Mouse (Mus musculus) forebrain, embryonic 16.5 days (tissue): ENCODE results near the gene Tns2. TPM values are rescaled to one million over a fixed set of nuclear protein-coding genes. Genes with fewer than 3 reads are reported as not detected.
A peak's percentile ranks its signal among the peaks of the same experiment; 100 is the strongest.

ENCODE experiments used
- ATAC-seq: fragments of 200-750 bp; cut with Nextera tagmentation; 2 replicates; pipeline ENCODE4 v1.8.0; 2017; ENCODE audit warnings: mild to moderate bottlenecking, moderate library complexity
- H3K27ac ChIP-seq: fragments of 300-500 bp; sonication (generic); 2 replicates; pipeline ENCODE4 v1.5.1; 2014; ENCODE audit warnings: low read length, control low read depth
- H3K27me3 ChIP-seq: fragments of 300-500 bp; sonication (generic); replicated peaks from 2 replicates; pipeline ENCODE4 v1.6.1; 2014; ENCODE audit warnings: low read length; ENCODE audit not compliant: control insufficient read depth, insufficient read depth
- H3K36me3 ChIP-seq: fragments of 300-500 bp; sonication (generic); 2 replicates; pipeline ENCODE4 v1.6.1; 2014; ENCODE audit not compliant: control insufficient read depth, insufficient read depth
- H3K4me1 ChIP-seq: fragments of 300-500 bp; sonication (generic); replicated peaks from 2 replicates; pipeline ENCODE4 v1.6.1; 2014; ENCODE audit warnings: low read length; ENCODE audit not compliant: control insufficient read depth, insufficient read depth
- H3K4me2 ChIP-seq: fragments of 300-500 bp; sonication (generic); 2 replicates; pipeline ENCODE4 v1.6.1; 2014; ENCODE audit warnings: mild to moderate bottlenecking, low read length, control low read depth
- H3K4me3 ChIP-seq: fragments of 300-500 bp; sonication (generic); replicated peaks from 2 replicates; pipeline ENCODE4 v1.5.1; 2014; ENCODE audit warnings: mild to moderate bottlenecking, low read length, control low read depth
- H3K9ac ChIP-seq: fragments of 300-500 bp; sonication (generic); replicated peaks from 2 replicates; pipeline ENCODE4 v1.6.1; 2014; ENCODE audit warnings: low read depth, low read length, control low read depth
- H3K9me3 ChIP-seq: fragments of 300-500 bp; sonication (generic); 2 replicates; pipeline ENCODE4 v1.6.1; 2016; ENCODE audit warnings: low read length; ENCODE audit not compliant: control insufficient read depth
- WGBS: fragments of 180-500 bp; shearing (Covaris S2); extraction: QIAGEN DNeasy Blood & Tissue Kit; methylation state at CpG from one replicate; pipeline ENCODE4 v1.1.7; 2014; 5-methylcytosine and 5-hydroxymethylcytosine counted together
- polyA plus RNA-seq: library from polyadenylated mRNA; unstranded; fragments of >200 nt; fragmentation: Nextera tagmentation; extraction: Ambion mirVana; gene quantifications from 2 replicates; pipeline ENCODE4 v1.2.1, GENCODE M21; 2015

Gene Tns2
- 6.9 and 7.7 TPM in 2 replicates for polyA plus RNA-seq

DNA sequence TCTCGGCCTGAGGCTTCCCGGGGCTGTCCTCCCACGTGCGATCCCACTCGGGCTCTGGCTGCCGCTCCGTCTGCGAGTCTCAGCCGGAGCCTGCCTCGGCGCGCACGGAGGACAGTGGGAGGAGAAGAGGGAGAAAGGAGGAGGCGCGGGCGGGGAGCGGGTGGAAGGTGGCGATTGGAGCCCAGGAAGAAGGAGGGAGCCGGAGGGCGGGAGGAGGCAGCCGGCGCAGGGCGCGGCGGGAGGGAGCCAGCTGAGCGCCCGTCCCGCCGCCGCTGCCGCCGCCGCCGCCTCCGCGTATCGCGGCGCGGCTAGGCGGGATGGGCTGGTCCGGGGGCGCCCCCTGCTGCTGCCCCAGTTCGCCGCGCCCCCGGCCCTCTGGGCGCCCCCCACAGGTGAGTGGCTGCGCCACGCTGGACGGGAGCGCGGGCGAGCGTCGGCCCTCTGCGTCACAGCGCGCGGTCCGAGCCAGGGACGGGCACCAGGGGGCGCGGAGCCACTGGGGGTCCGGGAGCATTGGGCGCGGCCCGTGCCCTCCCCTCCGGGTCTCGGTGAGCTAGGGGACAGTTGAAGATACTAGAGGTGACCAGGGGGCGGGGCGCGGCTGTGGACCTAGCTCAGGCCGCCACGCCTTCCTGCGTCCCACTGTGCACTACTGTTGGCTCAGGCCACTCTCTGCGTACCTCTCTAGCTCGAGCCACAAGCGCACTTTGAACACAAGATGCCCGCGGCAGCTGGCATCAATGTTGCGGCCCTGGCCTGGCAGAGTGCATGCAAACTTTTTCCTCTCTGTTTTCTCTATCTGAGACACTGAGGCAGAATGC, at the start of gene Tns2:
TSS of gene Tns2 (plus strand) at position 253 of the 821 bp plus-strand sequence.
- peak; percentile 68 for ATAC-seq
- WGBS: under 1% methylated on average over 57 of the region's 82 CpGs
- Histone ChIP-seq H3K9me3 (no peaks in the 10 kb centered on the region), H3K27me3 (0 out of 2 replicates have a peak, but pooled peaks cover 3% of the 10 kb centered on the region), H3K4me1 (peaks cover 21% of the 10 kb centered on the region), H3K9ac (peak within 1 kb of the TSS; percentile 61), H3K4me2 (peak within 1 kb of the TSS; percentile 92), H3K36me3 (no peaks in the 10 kb centered on the region; the same call in 1 of the 2 replicates), H3K4me3 (peak within 1 kb of the TSS; percentile 55), H3K27ac (no peak within 1 kb of the TSS)

DNA sequence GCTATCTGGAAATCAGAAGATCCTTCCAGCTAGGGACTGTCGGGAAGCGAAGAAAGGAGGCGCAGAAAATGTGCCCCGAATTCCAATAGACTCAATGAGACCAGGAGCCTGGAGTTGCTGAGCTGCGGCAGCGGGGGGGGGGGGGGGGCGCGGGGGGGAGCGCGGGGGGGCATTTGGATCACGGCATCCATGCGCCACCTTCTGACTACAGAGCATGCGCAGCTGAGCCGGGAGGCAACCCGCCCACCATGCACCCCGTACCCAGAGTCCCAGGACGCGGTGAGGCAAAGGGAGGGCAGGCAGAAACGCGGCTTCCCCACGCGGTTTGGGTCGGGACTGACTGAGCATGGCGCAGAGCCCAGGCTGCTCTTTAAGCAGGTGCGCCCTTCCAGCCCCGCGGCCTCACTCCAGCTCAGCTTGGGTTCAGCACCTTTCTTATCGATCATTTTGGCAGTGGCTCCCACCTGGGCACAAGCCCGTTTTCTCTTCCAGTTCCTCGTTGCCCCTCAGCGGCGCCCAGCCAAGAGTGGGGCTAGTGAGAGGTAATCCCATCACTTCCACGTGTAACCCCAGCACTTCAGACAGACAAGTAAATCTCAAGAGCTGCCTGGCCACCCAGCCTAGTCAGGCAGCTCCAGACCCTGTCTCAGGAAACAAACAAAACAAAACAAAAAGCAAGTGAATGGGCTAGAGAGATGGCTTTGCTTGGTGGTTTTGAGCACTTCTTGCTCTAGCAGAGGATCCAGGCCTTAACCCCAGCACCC, 48.1 kb upstream of the Tns2 start:
- Histone ChIP-seq H3K4me2 (peak overlapping the region; percentile 73), H3K4me3 (peak overlapping the region; percentile 58), H3K27me3 (no peaks in the 10 kb centered on the region), H3K9ac (peak overlapping the region; percentile 78), H3K36me3 (no peaks in the 10 kb centered on the region), H3K4me1 (no peaks in the 10 kb centered on the region), H3K9me3 (no peaks in the 10 kb centered on the region), H3K27ac (peak overlapping the region; percentile 62)
- ATAC-seq: peak; percentile 91
- WGBS: under 1% methylated on average over 27 of the region's 33 CpGs

DNA sequence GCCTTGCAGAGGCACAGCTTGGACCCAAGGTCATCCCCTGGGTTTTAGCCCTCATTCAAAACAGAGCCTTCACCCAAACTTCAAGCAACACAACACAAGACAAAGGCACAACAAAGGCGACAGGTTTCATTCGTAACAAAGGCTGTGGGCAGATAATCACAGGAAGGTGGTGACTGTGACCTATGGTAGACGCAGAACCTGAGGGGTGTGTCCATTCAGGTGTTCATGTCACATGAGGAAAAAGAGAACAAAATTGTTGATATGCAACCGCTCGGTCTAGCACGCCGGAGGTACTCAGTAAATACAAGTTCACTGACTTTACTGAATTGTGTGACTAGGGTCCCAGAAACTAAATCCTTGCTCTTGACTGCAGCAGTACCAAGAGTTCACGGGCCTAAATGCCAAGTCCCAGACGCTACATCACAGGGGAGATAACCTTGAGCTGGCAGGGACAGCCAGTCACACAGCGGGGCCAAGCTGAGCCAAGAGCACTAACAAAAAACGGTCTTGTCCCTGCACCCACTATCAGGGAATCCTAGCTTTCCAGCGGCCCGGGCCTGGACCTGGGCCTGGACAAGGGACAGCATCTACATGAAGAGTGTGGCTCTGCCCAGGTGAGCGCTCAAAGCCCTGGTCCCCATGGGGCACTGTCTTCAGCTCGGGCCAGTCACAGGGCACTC, 43.6 kb upstream of the Tns2 start:
- H3K27ac ChIP-seq: no peak overlapping the region
- WGBS: 88% methylated on average over 15 of the region's 15 CpGs
- H3K9ac ChIP-seq: no peak overlapping the region
- H3K4me3 ChIP-seq: no peak overlapping the region
- H3K4me1 ChIP-seq: no peaks in the 10 kb centered on the region
- no peak for ATAC-seq
- no peak overlapping the region for H3K4me2 ChIP-seq
- no peaks in the 10 kb centered on the region for H3K36me3 ChIP-seq
- H3K9me3 ChIP-seq: no peaks in the 10 kb centered on the region
- H3K27me3 ChIP-seq: no peaks in the 10 kb centered on the region

DNA sequence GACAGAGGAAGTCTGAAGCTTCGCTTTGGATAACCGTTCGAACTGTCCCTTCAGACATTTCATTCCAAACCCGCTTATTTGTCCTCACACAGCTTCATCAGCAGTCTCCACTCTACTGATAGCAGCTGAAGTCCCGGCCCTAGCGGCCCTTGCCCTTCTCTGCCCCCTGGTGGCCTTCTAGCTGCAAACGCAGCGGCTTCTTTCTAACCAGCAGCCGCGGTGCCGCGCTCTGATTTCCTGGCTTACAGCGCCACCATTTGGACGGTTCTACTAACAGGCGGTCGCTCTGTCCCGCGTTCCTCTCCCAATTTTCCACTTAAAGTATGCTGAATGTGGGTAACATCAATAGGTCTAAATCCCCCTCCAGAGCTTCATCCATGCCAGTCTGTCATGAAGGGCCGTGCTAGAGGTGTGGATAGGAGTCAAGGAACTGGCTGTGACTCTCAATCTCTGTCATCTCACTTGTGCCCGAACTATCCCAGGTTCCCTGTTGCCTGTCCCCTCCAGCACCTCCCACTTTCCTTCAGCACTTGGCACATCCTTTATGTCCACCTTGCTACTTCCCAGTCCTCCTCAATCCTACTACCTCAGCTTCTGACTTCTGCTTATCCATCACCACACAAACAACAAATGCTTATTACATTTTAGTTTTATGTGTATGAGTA, 34.4 kb upstream of the Tns2 start:
- Histone ChIP-seq H3K27ac (no peak overlapping the region), H3K4me2 (no peak overlapping the region), H3K9me3 (no peaks in the 10 kb centered on the region), H3K4me3 (no peak overlapping the region), H3K36me3 (no peaks in the 10 kb centered on the region), H3K9ac (no peak overlapping the region), H3K4me1 (no peaks in the 10 kb centered on the region), H3K27me3 (peaks cover 13% of the 10 kb centered on the region; the same call in 1 of the 2 replicates)
- 4% methylated on average over 20 of the region's 20 CpGs for WGBS
- peak; percentile 88 for ATAC-seq

DNA sequence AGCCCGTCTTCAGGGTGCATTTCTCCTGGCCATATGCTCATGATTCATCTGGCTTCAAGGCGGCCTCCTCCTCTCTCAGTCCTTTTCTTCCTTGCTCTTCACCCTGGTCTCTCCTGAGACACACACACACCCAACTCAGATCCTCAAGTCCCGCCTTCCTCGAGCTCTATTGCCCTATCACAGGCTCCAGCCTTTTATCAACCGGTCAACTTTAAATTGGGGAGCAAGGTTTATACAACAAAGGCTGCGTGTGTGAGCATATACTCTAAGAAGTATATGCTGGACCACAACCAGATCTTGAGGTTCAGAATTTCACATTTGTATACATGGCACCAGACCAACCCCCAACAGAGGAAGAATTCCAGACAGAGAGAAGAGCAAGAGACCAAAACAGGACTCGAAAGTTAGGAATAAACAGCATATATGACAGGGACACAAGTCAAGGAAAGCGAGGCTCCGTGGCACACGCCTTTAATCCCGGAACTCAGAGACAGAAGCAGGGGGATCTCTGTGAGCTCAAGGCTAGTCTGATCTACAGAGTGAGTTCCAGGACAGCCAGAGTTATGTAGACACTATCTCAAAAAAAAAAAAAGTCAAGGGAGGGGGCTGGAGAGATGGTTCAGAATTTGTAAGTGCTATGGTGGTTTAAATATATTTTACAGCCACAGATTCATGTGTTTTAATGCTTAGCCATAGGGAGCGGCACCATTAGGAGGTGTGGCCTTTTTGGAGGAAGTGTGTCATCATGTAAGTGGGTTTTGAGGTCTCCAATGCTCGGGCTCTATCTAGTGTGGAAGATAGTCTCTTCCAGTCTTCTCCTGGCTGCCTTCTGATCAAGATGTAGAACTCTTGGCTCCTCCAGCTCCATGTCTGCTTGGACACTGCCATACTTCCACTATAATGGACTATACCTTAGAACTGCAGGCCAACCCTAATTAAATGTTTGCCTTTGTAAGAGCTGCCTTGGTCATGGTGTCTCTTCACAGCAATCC, 29.4 kb upstream of the Tns2 start:
- Histone ChIP-seq H3K36me3 (no peaks in the 10 kb centered on the region), H3K9me3 (no peaks in the 10 kb centered on the region), H3K27ac (no peak overlapping the region), H3K27me3 (peaks cover 13% of the 10 kb centered on the region; the same call in 1 of the 2 replicates), H3K9ac (no peak overlapping the region), H3K4me3 (no peak overlapping the region), H3K4me2 (no peak overlapping the region), H3K4me1 (peaks cover 17% of the 10 kb centered on the region)
- no peak for ATAC-seq
- 76% methylated on average over 13 of the region's 13 CpGs for WGBS

DNA sequence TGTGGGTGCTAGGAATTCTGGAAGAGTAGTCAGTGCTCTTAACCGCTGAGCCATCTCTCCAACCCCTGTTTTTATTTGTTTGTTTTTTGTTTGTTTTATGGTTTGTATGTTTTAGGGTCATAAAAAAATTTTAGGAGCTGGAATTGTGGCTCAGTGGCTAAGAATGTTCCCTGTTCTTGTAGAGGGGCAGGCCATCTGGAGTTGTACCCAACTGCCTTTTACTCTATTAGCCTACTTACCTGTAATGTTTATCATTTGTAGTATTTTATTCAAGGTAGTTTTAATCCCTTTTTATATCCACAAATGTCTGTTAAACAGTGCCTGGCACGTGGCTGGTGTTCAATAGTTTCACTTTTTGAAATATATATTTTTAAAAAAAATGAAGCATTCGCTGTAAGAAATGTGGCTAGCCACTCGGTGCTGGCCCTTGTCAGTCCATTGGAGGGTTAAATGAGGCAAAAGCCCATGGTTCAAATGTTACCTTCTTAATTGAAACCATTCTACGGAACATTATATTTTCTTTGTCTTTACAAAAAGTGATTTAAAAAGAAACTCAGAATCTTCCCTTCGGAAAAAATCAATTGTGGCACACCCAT, 27.2 kb upstream of the Tns2 start:
- peak overlapping the region; percentile 53 for H3K27ac ChIP-seq
- peak overlapping the region; percentile 95 for H3K9ac ChIP-seq
- ATAC-seq: peak; percentile 9

DNA sequence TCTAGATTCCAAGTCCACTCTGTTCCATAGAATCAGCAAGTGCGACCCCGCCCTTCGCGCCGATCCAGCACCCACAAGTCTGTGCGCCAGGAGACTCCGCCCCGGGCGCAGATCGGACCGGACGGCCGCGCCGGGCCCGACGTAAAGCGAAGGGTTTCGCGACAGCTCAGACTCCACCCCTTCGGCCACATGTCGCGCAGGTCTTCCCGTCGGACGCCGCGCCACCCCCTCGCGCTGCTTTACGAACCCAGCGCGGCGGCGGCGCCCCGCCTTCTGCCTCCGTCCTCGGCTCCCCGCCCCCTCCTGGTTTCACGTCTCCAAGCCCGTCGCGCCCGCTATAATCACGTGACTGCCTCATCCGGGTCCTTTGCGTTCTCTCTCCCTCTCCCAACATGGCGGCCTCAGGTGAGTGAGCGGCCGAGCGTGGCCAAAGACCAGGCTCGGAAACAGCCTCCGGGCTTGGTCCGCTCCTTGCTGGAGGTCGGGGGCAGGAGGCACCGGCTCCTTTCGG, 26.6 kb upstream of the Tns2 start, which contains the start of gene Eif4b:
TSS of gene Eif4b (plus strand) at position 215 of the 511 bp plus-strand sequence.
- Histone ChIP-seq H3K9ac (peak within 1 kb of the TSS; percentile 95), H3K9me3 (no peaks in the 10 kb centered on the region), H3K4me2 (peak within 1 kb of the TSS; percentile 81), H3K36me3 (no peaks in the 10 kb centered on the region), H3K27ac (peak within 1 kb of the TSS; percentile 94), H3K4me3 (peak within 1 kb of the TSS; percentile 89), H3K4me1 (peaks cover 20% of the 10 kb centered on the region), H3K27me3 (peaks cover 5% of the 10 kb centered on the region; the same call in 1 of the 2 replicates)
- ATAC-seq: peak; percentile 94
- under 1% methylated on average over 58 of the region's 58 CpGs for WGBS

More for the DNA sequence above, 27.2 kb upstream of the Tns2 start:
- 15% methylated on average over 6 of the region's 6 CpGs for WGBS
- H3K4me2 ChIP-seq: peak overlapping the region; percentile 63
- H3K9me3 ChIP-seq: no peaks in the 10 kb centered on the region
- H3K36me3 ChIP-seq: no peaks in the 10 kb centered on the region
- peaks cover 6% of the 10 kb centered on the region; the same call in 1 of the 2 replicates for H3K27me3 ChIP-seq
- peaks cover 20% of the 10 kb centered on the region for H3K4me1 ChIP-seq
- H3K4me3 ChIP-seq: peak overlapping the region; percentile 89
